Mouse (Mus musculus): ENCODE data around the gene Enthd1.

DNA sequence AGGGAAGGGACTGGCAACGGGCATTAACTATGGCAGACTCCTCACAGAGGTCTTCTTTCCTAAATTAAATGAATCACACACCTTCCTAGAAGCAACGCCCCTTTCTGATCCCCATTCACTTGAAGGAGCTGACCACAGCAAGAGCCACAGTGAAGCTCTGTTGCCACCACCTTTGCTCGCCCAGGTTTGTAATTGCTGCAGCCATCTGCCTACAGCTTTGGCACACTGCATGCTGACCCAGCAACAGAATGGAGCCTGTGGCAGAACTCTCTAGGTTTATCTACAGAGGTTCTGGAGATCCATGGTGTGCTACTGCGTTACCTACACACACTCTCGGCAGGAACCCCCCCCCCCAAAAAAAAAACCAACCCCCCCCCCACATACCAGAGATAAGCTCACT is 74.8 kb downstream of the Enthd1 start:
- TF ChIP-seq GATA1 (IDR thresholded peaks at IDR 0.05; ENCODE audit: borderline replicate concordance, low read length) (no peak), FLI1 (IDR thresholded peaks at IDR 0.05; ENCODE audit: low read length) (no peak)
